Mouse (Mus musculus): Measurements from ENCODE around the gene Hid1. TPM values are rescaled to one million over a fixed set of nuclear protein-coding genes. Genes with fewer than 3 reads are reported as not detected.
A peak's percentile ranks its signal among the peaks of the same experiment; 100 is the strongest.

Gene Hid1
- polyA plus RNA-seq, 2 experiments from 2014 or later: 2.4 to 3.9 TPM

GRCm38 (mm10) chr11:115336115-115336514 is 31.4 kb downstream of the Hid1 start:
- ATAC-seq: no peak

- no peak for ATAC-seq
These were observed 32.3 kb downstream of the Hid1 start for GRCm38 (mm10) chr11:115335223-115335622.

- ATAC-seq: no peak
These were observed 33.0 kb downstream of the Hid1 start, which contains the start of gene Otop3 for GRCm38 (mm10) chr11:115334531-115334930. Gene Otop3, plus strand, starts transcription at chr11:115334731.

- ATAC-seq: no peak
These were observed 38.2 kb downstream of the Hid1 start for GRCm38 (mm10) chr11:115329339-115329738.

GRCm38 (mm10) chr11:115326730-115327129 is 40.8 kb downstream of the Hid1 start:
- ATAC-seq: no peak

GRCm38 (mm10) chr11:115323354-115323753 is 44.2 kb downstream of the Hid1 start:
- ATAC-seq: no peak

GRCm38 (mm10) chr11:115321906-115322693 is 45.5 kb downstream of the Hid1 start, which contains the start of gene Ush1g:
Gene Ush1g, minus strand, starts transcription at chr11:115322041.
- ATAC-seq: peak; percentile 62

- ATAC-seq: no peak
These were observed 47.7 kb downstream of the Hid1 start for GRCm38 (mm10) chr11:115319704-115320383.

- ATAC-seq: no peak
These were observed 49.1 kb downstream of the Hid1 start for GRCm38 (mm10) chr11:115318245-115319027.

- no peak for ATAC-seq
These were observed 50.4 kb downstream of the Hid1 start for GRCm38 (mm10) chr11:115317204-115317603.

- no peak for ATAC-seq
These were observed 53.3 kb downstream of the Hid1 start for GRCm38 (mm10) chr11:115314249-115314648.

- no peak for ATAC-seq
These were observed 58.8 kb downstream of the Hid1 start for GRCm38 (mm10) chr11:115308781-115309180.

GRCm38 (mm10) chr11:115306863-115307262 is 60.7 kb downstream of the Hid1 start, which contains the start of gene Otop2:
Gene Otop2, plus strand, starts transcription at chr11:115307163.
- no peak for ATAC-seq

GRCm38 (mm10) chr11:115303167-115303566 is 64.4 kb downstream of the Hid1 start:
- no peak for ATAC-seq

GRCm38 (mm10) chr11:115301351-115301750 is 66.2 kb downstream of the Hid1 start:
- ATAC-seq: no peak

GRCm38 (mm10) chr11:115300745-115301144 is 66.8 kb downstream of the Hid1 start:
- no peak for ATAC-seq

- no peak for ATAC-seq
These were observed 69.4 kb downstream of the Hid1 start for GRCm38 (mm10) chr11:115298160-115298559.

Other genes starting within 250 kb of the Hid1 start
- 1 to 10 TPM in 1 of 2 experiments, under 1 TPM in 1; 0.51 to 1.0 TPM for gene Cd300lf, start 233.8 kb downstream of the Hid1 start, polyA plus RNA-seq (2017; shearing (Covaris generic))
- gene Slc9a3r1, start 204.4 kb downstream of the Hid1 start, polyA plus RNA-seq (2017; shearing (Covaris generic)): 100 to 1,000 TPM; 162 to 222 TPM
- 10 to 100 TPM in 1 of 2 experiments, 1 to 10 TPM in 1; 8.1 to 14.2 TPM for gene Tmem104, start 180.3 kb downstream of the Hid1 start, polyA plus RNA-seq (2017; shearing (Covaris generic))
- gene Nat9, start 179.9 kb downstream of the Hid1 start, polyA plus RNA-seq (2017; shearing (Covaris generic)): 10 to 100 TPM; 12.1 to 18.1 TPM
- not detected for gene Grin2c, start 100.5 kb downstream of the Hid1 start, polyA plus RNA-seq (2017; shearing (Covaris generic))
- 10 to 100 TPM; 21.6 to 26.8 TPM for gene Fdxr, start 90.7 kb downstream of the Hid1 start, polyA plus RNA-seq (2017; shearing (Covaris generic))
- 1 to 10 TPM; 1.1 to 1.6 TPM for gene Fads6, start 70.1 kb downstream of the Hid1 start, polyA plus RNA-seq (2017; shearing (Covaris generic))
- gene Otop2, start 60.6 kb downstream of the Hid1 start, polyA plus RNA-seq (2017; shearing (Covaris generic)): not detected
- not detected for gene Ush1g, start 45.7 kb downstream of the Hid1 start, polyA plus RNA-seq (2017; shearing (Covaris generic))
- not detected for gene Otop3, start 33.0 kb downstream of the Hid1 start, polyA plus RNA-seq (2017; shearing (Covaris generic))
- gene Cdr2l, start 14.2 kb upstream of the Hid1 start, polyA plus RNA-seq (2017; shearing (Covaris generic)): not detected
- gene Mrpl58, start 36.0 kb upstream of the Hid1 start, polyA plus RNA-seq (2017; shearing (Covaris generic)): 100 to 1,000 TPM; 177 to 185 TPM
- 100 to 1,000 TPM; 602 to 622 TPM for gene Atp5h, start 52.2 kb upstream of the Hid1 start, polyA plus RNA-seq (2017; shearing (Covaris generic))
- 1 to 10 TPM; 8.3 to 9.1 TPM for gene Kctd2, start 52.4 kb upstream of the Hid1 start, polyA plus RNA-seq (2017; shearing (Covaris generic))
- gene Trim80, start 72.8 kb upstream of the Hid1 start, polyA plus RNA-seq (2017; shearing (Covaris generic)): not detected
- gene Slc16a5, start 94.7 kb upstream of the Hid1 start, polyA plus RNA-seq (2017; shearing (Covaris generic)): 1 to 10 TPM; 3.5 to 6.5 TPM
- 100 to 1,000 TPM in 1 of 2 experiments, 10 to 100 TPM in 1; 79.2 to 132 TPM for gene Armc7, start 107.9 kb upstream of the Hid1 start, polyA plus RNA-seq (2017; shearing (Covaris generic))
- gene Nt5c, start 124.1 kb upstream of the Hid1 start, polyA plus RNA-seq (2017; shearing (Covaris generic)): 100 to 1,000 TPM; 296 to 304 TPM
- 100 to 1,000 TPM; 716 to 764 TPM for gene Jpt1, start 146.6 kb upstream of the Hid1 start, polyA plus RNA-seq (2017; shearing (Covaris generic))
- gene Sumo2, start 168.5 kb upstream of the Hid1 start, polyA plus RNA-seq (2017; shearing (Covaris generic)): 100 to 1,000 TPM; 676 to 678 TPM
- gene Nup85, start 196.7 kb upstream of the Hid1 start, polyA plus RNA-seq (2017; shearing (Covaris generic)): 10 to 100 TPM; 64.4 to 82.5 TPM
- 10 to 100 TPM; 26.9 to 31.1 TPM for gene Mrps7, start 236.2 kb upstream of the Hid1 start, polyA plus RNA-seq (2017; shearing (Covaris generic))
- 10 to 100 TPM; 35.0 to 43.9 TPM for gene Gga3, start 236.3 kb upstream of the Hid1 start, polyA plus RNA-seq (2017; shearing (Covaris generic))
- gene Mif4gd, start 245.2 kb upstream of the Hid1 start, polyA plus RNA-seq (2017; shearing (Covaris generic)): 100 to 1,000 TPM; 208 to 251 TPM

All from CD4-positive, CD25-positive, alpha-beta regulatory T cell, adult 4 months (primary cell).